Mouse (Mus musculus) testis, postnatal 10 days (tissue): ENCODE data around the gene Arpc2.
"Not testable (repeated sequence)": the region's sequence is repeated elsewhere in the genome, so short reads cannot be mapped to it uniquely, and the experiment has no call there.

ENCODE experiments used
- DNase-seq: peaks from one replicate; pipeline ENCODE4 v3.0.0; 2021; ENCODE audit warnings: low spot score

Gene Arpc2

DNA sequence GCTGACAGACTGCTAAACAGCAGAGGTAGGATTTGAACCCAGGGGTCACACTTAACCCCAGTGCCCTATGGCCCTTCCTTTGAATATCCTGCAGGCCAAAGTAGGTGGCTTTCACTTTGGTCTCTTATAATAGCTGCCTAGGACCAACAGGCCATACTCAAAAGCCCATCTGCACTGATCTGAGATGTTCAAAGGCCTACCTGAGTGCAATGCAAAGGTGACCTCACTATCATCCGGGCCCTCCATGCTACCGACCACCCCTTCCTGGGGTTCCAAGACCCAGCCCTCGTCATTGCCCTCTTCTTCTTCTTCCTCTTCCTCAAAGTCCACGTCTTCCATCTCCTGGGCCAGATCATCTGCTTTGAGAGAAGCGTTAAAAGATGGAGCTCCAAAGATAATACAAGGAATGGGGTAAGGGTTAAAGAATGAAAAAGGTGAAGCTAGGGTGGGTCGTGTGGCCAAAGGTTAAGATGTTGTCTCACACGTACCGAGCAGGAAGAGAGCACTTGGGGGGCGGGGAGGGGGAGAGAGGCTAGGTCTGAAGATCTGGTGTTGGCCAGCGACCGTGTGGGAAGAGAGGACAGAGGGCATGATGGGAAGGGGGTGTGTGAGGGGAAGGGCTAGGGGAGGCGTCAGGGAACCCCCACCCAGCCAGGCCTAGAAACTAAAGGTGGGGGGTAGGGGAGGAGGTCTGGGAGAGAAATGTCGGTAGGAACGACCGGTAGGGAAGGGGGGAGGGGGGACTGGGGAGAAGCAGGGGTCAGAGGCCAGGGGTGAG lies 48.0 kb downstream of the Arpc2 start:
- peak; percentile 79 for DNase-seq

DNA sequence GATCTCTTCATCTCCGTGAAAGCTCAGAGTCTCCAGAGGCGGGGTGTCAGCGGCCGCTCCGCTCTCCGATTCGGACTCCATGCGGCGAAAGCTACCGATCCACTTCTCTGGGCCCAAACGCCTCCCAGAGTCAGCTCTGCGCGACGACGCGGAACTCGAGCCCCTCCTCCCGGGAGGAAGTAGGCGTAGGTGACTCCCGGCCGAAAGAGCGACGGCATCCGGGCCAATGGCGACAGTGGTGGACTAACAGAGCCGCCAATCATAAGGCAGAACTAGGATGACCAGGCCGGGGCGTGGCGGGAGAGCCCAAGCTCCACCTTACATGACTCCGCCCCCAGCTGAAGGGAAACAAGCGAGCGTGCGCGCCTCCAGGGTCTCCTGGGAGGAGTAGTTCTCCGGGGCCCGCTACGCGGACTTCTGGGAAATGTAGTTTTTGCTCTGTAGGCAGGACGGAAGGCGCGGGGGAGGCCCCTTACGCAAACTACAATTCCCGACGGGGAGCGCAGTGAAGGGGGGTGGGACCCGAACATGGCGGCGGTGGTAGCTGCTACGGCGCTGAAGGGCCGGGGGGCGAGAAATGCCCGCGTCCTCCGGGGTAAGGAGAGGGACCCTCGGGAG lies 48.8 kb downstream of the Arpc2 start, which contains the start of the genes Aamp and Pnkd:
Aamp (minus strand) TSS at position 196 of the 618 bp plus-strand sequence.
Pnkd (plus strand) TSS at position 388 of the 618 bp plus-strand sequence.
- DNase-seq, result peak; percentile 99

- no peak for DNase-seq
Observed at GRCm38 (mm10) chr1:74285212-74286010, 49.5 kb downstream of the Arpc2 start.

- not testable (repeated sequence) for DNase-seq
Observed at GRCm38 (mm10) chr1:74286869-74287607, 51.2 kb downstream of the Arpc2 start.

DNA sequence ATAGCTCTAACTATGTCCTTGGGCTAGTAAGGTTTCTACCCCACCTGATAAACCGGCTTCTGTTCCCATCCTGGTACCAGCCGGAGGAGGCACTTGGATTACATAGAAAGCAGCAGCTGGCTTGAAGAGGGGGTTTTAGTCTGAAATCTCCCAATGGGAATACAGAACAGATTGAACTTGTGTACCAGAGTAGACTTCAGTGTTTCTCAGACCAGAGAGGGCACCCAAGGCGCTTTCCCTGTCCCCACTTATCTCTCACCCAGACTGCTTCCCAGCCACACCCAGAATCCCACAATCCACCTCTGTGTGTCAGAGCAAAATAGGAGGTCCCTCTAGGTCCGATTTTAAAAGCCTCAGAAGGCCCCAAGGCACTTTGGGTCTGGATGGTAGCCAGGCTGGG lies 52.4 kb downstream of the Arpc2 start:
- DNase-seq, result no peak

- no peak for DNase-seq
Observed at GRCm38 (mm10) chr1:74289248-74289647, 53.4 kb downstream of the Arpc2 start.

DNA sequence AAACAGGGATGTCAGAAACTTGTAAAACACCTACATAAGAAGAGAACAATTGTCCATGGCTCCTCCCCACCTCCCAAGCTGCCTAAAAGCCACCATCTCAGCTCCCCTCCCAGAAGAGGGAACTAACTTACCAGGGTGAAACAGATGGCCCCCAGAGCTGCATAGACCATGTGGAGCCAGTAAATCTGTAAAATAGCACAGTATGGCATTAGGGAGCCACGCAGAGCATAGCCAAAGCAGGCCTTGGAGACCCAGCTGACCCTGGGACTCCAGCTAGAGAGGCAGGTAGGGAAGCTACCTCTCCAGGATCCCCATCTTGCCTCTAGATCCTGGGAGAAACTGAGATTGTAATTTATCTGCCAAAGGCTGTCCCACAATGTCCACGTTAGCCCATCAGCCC lies 53.9 kb downstream of the Arpc2 start:
- no peak for DNase-seq

DNA sequence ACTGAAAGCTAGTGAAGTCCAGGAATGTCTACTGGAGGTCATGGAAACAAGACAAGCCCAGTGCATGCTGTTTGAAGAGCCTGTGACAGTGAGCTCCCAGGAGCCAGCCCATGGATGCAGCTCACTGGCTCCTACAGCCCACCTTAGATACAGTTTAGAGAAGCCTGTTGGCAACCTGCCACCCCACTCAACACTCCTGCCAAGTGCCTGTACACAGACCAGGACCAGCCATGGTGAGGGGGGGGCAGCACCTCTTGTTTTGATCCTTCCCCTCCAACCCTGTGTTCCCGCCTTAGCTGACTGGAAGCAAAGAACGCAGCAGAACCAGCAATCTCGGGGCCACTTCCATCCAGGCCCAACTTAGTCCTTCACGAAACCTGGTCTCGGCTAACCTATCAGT lies 54.3 kb downstream of the Arpc2 start:
- DNase-seq, result peak; percentile 63

DNA sequence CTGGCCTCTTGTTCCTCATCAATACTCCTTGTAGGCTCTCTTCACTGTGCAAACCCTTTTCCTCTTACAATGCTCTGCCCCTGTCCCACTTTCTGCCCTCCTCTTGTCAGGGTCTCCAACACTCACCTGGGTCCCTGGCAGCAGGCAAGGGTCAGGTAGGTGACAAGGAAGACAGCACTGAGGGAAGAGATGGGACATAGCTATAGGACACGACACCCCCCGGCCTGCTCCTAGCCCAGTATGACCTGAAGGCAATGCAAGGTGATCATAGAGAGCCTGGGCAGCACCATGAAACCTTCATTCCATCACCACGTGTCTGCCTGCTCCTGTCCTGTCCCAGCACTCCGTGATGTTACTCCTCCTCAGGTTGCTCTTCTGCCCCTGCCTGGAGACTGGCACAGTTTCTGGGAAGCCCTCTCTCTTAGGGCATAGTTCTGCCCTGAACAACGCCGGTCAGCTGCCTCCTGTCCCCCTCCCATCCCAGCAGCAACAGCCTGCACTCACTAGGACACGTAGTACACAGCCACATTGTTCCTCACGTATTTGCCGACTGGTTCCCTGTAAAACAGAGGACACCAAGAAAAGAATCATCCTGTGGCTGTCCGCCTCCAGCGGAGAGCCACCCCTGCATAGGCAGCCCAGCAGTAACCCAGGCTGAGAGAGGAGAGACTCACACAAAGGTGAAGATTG lies 56.6 kb downstream of the Arpc2 start:
- no peak for DNase-seq

DNA sequence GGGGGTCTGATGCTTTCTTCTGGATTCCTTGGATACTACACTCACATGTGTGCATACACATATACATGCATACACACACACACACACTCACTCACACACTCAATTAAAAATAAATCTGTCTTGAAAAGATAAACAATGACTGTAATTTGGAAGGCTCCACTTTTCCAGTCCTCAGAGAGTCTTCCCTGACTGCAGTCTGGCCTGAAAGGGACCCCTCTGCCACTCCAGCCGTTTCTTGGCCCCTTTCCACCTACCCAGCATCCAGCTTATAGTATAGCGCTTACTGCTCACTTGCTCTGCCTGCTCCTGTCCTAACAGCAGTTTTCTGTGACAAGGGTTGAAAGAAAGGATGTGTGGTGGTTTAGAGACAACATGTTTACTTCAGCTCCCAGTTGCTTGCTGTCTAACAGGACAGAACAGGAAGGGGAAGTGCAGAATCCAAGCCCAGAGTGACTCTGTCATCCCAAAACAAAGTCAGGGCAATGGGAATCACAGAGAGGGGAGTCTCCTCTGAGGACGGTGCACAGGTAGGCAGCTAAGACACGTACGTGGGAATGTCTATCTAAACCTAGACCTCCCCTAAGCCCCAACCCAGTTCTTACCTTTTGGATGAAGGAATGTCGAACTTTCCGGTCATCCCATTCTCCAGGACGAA lies 57.5 kb downstream of the Arpc2 start:
- DNase-seq, result no peak

DNA sequence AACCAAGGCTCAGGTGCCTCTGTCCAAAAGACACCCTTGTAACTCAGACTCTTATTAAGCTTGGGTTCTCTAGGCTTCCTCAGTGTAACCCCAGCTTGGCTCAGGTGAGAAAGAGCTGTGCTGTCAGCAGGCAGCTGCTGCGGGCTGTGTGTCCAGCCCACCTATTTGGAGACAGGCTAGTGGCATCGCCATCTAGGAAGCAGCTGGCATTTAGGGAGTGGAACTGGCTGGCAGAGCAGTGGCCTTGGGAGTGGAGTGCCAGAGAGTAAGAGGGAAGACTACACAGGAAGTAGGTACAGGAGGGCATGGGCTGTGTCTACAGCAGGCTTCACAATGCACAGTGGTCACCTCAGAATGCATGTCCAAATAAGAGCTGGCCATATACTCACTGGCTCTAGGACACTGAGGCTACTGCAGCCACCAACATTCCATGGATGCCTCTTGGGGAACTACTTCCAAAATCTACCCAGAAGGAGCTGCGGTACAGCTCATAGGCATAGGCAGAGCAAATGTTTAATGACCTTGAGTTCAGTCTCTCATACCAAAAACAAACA lies 58.3 kb downstream of the Arpc2 start:
- DNase-seq, result no peak

GRCm38 (mm10) chr1:74294733-74295455 lies 59.0 kb downstream of the Arpc2 start:
- DNase-seq, result no peak

GRCm38 (mm10) chr1:74295456-74296171 lies 59.7 kb downstream of the Arpc2 start:
- DNase-seq, result peak; percentile 86

- no peak for DNase-seq
Observed at GRCm38 (mm10) chr1:74296477-74296876, 60.6 kb downstream of the Arpc2 start.

DNA sequence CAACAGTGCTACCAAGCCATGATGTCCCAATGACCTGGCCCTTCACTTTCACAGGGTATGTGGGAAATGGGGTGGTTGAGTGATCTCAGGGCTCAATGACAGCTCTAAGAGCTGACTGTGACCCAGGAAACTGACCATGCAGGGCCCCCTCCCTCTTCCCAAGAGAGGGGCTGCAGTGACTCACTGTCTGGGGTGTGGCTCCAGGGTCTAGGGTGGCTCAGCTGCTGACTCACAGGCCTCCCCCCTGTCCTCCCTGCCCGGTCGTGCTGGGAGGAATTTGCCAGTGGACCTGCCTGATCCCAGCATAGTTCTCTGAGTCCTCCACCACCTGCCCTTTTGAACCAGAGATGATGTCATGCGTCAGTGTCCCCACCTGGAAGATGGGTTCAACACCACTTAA lies 61.4 kb downstream of the Arpc2 start:
- no peak for DNase-seq

- no peak for DNase-seq
Observed at GRCm38 (mm10) chr1:74298157-74298750, 62.4 kb downstream of the Arpc2 start.

DNA sequence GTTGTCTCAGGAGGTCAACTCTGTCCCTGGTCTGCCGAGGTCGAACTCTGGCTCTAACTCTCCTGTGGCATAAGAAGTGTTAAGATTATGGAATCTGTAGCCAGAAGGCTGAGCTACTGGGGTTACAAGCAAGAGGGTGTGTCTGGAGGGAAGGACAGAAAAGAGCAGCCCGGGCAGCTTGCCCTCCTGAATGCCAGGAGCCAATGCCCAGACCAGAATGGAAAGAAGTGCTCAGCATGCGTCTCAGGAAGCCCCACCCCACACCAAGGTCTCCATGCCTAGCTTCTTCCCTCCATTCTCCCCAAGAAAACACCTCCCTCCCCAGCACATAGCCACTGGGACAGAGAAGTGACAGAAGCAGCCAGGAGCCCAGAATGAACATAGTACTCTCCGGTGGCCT lies 63.1 kb downstream of the Arpc2 start:
- no peak for DNase-seq

GRCm38 (mm10) chr1:74300347-74301110 lies 64.6 kb downstream of the Arpc2 start:
- no peak for DNase-seq
